Mouse (Mus musculus) midbrain, postnatal 0 days (tissue): ENCODE measurements around the gene Casz1. TPM values are rescaled to one million over a fixed set of nuclear protein-coding genes. Genes with fewer than 3 reads are reported as not detected.

Experiments used
- ATAC-seq: fragments of 200-750 bp; cut with Nextera tagmentation; 2 replicates; pipeline ENCODE4 v1.8.0; 2017; ENCODE audit warnings: moderate number of reproducible peaks, mild to moderate bottlenecking, moderate TSS enrichment, moderate library complexity; ENCODE audit not compliant: low FRiP score
- DNase-seq: peaks from one replicate; pipeline ENCODE4 v3.0.0-alpha.2; 2015; ENCODE audit warnings: low spot score
- H3K27ac ChIP-seq: fragments of 300-500 bp; sonication (generic); 2 replicates; pipeline ENCODE4 v1.5.1; 2014; ENCODE audit warnings: low read depth, mild to moderate bottlenecking, low read length, mixed read lengths
- H3K27me3 ChIP-seq: fragments of 300-500 bp; sonication (generic); 2 replicates; pipeline ENCODE4 v1.6.1; 2014; ENCODE audit warnings: low read length, control low read depth, mixed read lengths; ENCODE audit not compliant: insufficient read depth
- H3K36me3 ChIP-seq: fragments of 300-500 bp; sonication (generic); 2 replicates; pipeline ENCODE4 v1.6.1; 2014; ENCODE audit warnings: low read length, control low read depth, mixed read lengths; ENCODE audit not compliant: insufficient read depth
- H3K4me1 ChIP-seq: fragments of 300-500 bp; sonication (generic); 2 replicates; pipeline ENCODE4 v1.6.1; 2014; ENCODE audit warnings: mild to moderate bottlenecking, control low read depth, antibody characterized with exemption, low read length, mixed read lengths; ENCODE audit not compliant: insufficient read depth
- H3K4me2 ChIP-seq: fragments of 300-500 bp; sonication (generic); 2 replicates; pipeline ENCODE4 v1.6.1; 2014; ENCODE audit warnings: low read depth, mild to moderate bottlenecking, low read length, mixed read lengths; ENCODE audit not compliant: poor library complexity, severe bottlenecking
- H3K4me3 ChIP-seq: fragments of 300-500 bp; sonication (generic); 2 replicates; pipeline ENCODE4 v1.5.1; 2014; ENCODE audit warnings: low read depth, mild to moderate bottlenecking, low read length, moderate library complexity
- H3K9ac ChIP-seq: fragments of 300-500 bp; sonication (generic); replicated peaks from 2 replicates; pipeline ENCODE4 v1.6.1; 2014; ENCODE audit warnings: mild to moderate bottlenecking, low read length, moderate library complexity, mixed read lengths; ENCODE audit not compliant: poor library complexity, severe bottlenecking
- H3K9me3 ChIP-seq: fragments of 300-500 bp; sonication (generic); 2 replicates; pipeline ENCODE4 v1.6.1; 2016; ENCODE audit warnings: low read length, control low read depth
- CTCF ChIP-seq: IDR thresholded peaks from 2 replicates; pipeline ENCODE4 v1.5.1; 2016; ENCODE audit warnings: antibody characterized with exemption, mild to moderate bottlenecking
- WGBS: fragments of 180-500 bp; shearing (Covaris S2); extraction: QIAGEN DNeasy Blood & Tissue Kit; methylation state at CpG from one replicate; pipeline ENCODE4 v1.1.7; 2014; 5-methylcytosine and 5-hydroxymethylcytosine counted together
- polyA plus RNA-seq: library from polyadenylated mRNA; unstranded; fragments of >200 nt; fragmentation: Nextera tagmentation; extraction: Ambion mirVana; gene quantifications from 2 replicates; pipeline ENCODE4 v1.2.1, GENCODE M21; 2015
- total RNA-seq: library from RNA; depleted of rRNA; stranded (reverse); fragments of >200 nt; gene quantifications from 2 replicates; pipeline ENCODE4 v1.2.3, GENCODE M21; 2014

Gene Casz1
- total and polyA plus RNA-seq, 2 experiments from 2014 or later, result 2.0 to 3.7 TPM

DNA sequence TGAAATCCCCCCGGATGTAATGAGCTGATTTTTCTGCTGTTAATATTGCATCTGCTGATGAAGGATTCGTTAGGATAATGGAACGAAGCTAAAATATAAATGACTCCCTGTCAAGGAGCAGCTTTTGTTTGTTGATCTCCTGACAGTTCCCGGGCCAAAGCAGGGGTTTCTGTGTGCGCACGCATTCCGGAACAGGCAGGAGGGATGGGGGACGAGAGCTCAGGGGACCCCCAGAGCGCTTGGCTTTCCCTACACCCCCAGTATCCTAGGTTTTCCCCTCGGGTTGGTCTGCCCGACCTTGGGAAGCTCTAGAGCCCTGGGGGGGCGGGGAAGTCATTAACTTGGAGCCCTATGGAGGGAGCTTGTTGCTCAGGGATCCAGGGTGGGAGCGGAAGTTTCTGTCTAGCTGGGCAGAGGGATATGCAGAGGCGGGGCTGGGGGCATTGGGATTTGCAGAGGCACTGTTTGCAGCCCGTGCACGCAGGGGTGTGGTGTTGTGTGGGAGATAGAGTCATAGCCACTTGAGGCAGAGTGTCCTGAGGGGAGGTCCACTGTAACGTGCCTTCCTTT lies 78.2 kb downstream of the Casz1 start:
- no peak overlapping the region for H3K27ac ChIP-seq
- 0 out of 2 replicates have a peak overlapping the region, but pooled peaks have one; percentile 15 for H3K4me2 ChIP-seq
- WGBS, result 15% methylated on average over 17 of the region's 17 CpGs
- H3K4me3 ChIP-seq, result no peak overlapping the region
- H3K9me3 ChIP-seq, result no peaks in the 10 kb centered on the region
- no peak for TF ChIP-seq CTCF
- H3K36me3 ChIP-seq, result no peaks in the 10 kb centered on the region
- ATAC-seq (no peak), DNase-seq (no peak)
- peaks cover 22% of the 10 kb centered on the region; the same call in 1 of the 2 replicates for H3K27me3 ChIP-seq
- H3K9ac ChIP-seq, result no peak overlapping the region
- peaks cover 4% of the 10 kb centered on the region; the same call in 1 of the 2 replicates for H3K4me1 ChIP-seq

DNA sequence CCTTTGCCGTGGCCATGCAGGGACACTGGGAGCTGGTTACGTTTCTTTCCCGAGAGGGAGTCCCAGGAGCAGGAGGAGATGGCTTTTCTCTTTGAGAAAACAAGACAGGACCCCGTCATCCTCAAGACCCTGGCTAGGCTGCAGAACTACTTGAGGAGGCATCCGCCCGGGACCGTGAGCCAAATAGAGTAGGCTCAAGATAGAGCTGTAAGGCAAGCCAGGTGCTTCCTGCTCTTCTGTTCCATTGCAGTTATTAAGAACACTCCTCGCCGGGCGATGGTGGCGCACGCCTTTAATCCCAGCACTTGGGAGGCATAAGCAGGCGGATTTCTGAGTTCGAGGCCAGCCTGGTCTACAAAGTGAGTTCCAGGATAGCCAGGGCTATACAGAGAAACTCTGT lies 80.4 kb downstream of the Casz1 start:
- no peak for TF ChIP-seq CTCF
- peaks cover 27% of the 10 kb centered on the region for H3K27me3 ChIP-seq

DNA sequence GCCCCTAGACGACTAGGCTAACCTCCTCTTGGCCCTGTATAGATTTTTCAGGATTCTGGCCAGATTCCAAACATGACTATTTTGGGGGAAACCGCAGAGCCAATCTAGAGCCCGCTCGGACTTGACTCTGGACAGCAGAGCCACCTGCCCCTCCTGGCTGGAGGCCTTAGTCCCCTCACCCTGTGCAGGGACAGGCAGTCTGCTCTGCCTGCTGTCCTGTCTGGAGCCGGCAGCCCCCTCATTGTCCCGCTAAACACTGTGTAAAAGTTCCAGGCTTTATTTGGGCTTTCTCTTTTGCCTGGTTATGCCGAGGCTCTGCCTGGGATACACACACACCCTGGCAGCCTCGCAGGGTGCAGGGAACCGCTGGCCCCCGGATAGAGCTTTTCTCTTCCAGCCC lies 81.2 kb downstream of the Casz1 start:
- Histone ChIP-seq H3K27me3 (peaks cover 28% of the 10 kb centered on the region), H3K36me3 (no peaks in the 10 kb centered on the region), H3K4me1 (peaks cover 4% of the 10 kb centered on the region; the same call in 1 of the 2 replicates), H3K27ac (no peak overlapping the region), H3K4me3 (no peak overlapping the region), H3K4me2 (no peak overlapping the region), H3K9me3 (no peaks in the 10 kb centered on the region), H3K9ac (no peak overlapping the region)
- 21% methylated on average over 10 of the region's 10 CpGs for WGBS
- no peak for TF ChIP-seq CTCF
- ATAC-seq, result no peak
- peak; percentile 43 for DNase-seq

More for the DNA sequence above, 80.4 kb downstream of the Casz1 start:
- H3K27ac ChIP-seq, result no peak overlapping the region
- DNase-seq, result no peak
- no peak overlapping the region for H3K9ac ChIP-seq
- no peak overlapping the region for H3K4me3 ChIP-seq
- peaks cover 4% of the 10 kb centered on the region; the same call in 1 of the 2 replicates for H3K4me1 ChIP-seq
- no peaks in the 10 kb centered on the region for H3K36me3 ChIP-seq
- no peak overlapping the region for H3K4me2 ChIP-seq
- WGBS, result 71% methylated on average over 14 of the region's 14 CpGs
- no peaks in the 10 kb centered on the region for H3K9me3 ChIP-seq
- no peak for ATAC-seq

DNA sequence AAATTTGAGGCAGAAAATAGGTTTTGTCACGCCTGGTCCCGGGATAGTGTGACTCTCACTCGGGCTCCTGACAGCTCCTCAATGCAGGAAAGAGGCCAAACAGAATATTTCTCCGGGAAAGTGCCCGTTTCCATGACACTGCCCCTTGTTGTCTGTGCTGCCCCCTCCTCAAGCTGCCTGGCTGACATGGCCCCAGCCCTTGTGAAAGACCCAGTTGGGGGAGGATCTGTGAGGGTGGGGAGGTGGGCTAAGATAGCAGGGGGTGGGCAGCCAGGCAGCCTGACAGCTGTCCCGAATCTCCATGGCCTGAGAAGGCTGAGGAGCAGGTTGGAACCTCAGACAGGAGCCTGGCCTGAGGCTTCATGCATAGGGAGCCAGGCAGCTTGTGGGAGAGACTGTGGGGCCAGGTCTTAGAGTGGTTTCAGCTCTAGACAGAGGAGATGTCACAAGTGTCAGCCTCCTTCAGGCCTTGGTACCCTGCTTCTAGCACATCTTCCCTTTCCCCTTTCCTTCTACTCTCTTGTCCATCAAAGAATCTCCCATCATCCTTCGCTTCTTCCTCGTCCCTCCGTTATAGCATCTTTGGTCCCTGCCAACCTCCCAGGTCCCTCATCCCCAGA lies 81.8 kb downstream of the Casz1 start:
- H3K27me3 ChIP-seq, result peaks cover 28% of the 10 kb centered on the region
- no peak overlapping the region for H3K27ac ChIP-seq
- no peak for TF ChIP-seq CTCF
- no peaks in the 10 kb centered on the region for H3K36me3 ChIP-seq
- ATAC-seq, result peak; percentile 56; the same call in 1 of the 2 replicates
- no peak overlapping the region for H3K4me3 ChIP-seq
- H3K9ac ChIP-seq, result no peak overlapping the region
- 14% methylated on average over 9 of the region's 9 CpGs for WGBS
- peaks cover 8% of the 10 kb centered on the region; the same call in 1 of the 2 replicates for H3K4me1 ChIP-seq
- no peak overlapping the region for H3K4me2 ChIP-seq
- no peaks in the 10 kb centered on the region for H3K9me3 ChIP-seq
- DNase-seq, result peak; percentile 72

DNA sequence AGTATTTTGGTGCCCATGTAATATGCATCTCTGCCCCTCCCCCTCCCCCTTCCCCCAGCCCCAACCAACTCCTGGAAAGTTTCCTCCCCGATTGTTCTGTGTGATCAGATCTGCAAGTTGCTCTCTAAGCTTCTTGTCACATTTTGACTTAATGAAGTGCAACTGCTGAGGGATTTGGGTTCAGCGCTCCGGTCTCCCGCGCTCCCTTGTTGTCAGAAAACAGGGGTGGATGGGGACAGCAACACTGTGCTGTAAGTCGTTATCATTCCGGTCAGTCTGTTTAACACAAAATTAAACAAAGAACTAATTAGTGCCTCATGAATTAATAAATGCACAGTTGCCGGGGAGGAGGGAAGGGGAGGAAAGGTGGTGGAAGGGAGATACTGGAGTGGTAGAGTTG lies 84.0 kb downstream of the Casz1 start:
- TF ChIP-seq CTCF, result no peak
- peaks cover 29% of the 10 kb centered on the region for H3K27me3 ChIP-seq
- 25% methylated on average over 8 of the region's 8 CpGs for WGBS
- H3K4me2 ChIP-seq, result no peak overlapping the region
- H3K36me3 ChIP-seq, result no peaks in the 10 kb centered on the region
- H3K27ac ChIP-seq, result no peak overlapping the region
- no peak overlapping the region for H3K9ac ChIP-seq
- ATAC-seq (no peak), DNase-seq (no peak)
- H3K4me3 ChIP-seq, result no peak overlapping the region
- H3K9me3 ChIP-seq, result no peaks in the 10 kb centered on the region
- H3K4me1 ChIP-seq, result peaks cover 7% of the 10 kb centered on the region; the same call in 1 of the 2 replicates

DNA sequence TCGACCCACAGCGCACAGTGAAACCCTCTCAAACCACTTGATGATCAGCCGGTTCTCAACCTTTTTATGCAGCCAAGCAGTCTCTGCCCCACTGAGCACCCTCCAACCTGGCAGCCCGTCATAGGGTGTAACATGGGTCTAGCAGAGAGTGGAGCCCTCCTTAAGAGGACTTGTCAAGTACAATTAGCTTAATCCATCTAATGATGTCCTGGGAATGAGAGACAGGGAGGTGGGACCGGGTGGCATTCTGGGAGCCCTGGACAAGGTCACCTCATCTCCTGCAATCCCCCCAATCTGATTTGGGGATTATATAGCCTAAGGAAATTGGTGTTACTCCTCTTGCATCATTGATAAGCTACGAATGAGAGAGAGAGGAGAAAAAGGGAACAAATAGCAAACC lies 84.8 kb downstream of the Casz1 start:
- no peak overlapping the region for H3K9ac ChIP-seq
- WGBS, result 39% methylated on average over 6 of the region's 6 CpGs
- no peaks in the 10 kb centered on the region for H3K36me3 ChIP-seq
- H3K4me3 ChIP-seq, result no peak overlapping the region
- no peak overlapping the region for H3K27ac ChIP-seq
- H3K27me3 ChIP-seq, result peaks cover 33% of the 10 kb centered on the region
- no peak for DNase-seq
- ATAC-seq, result no peak
- no peak overlapping the region for H3K4me2 ChIP-seq
- H3K4me1 ChIP-seq, result peaks cover 7% of the 10 kb centered on the region; the same call in 1 of the 2 replicates
- H3K9me3 ChIP-seq, result no peaks in the 10 kb centered on the region
- no peak for TF ChIP-seq CTCF
